9 mouse cellular contexts compared by ENCODE assay signal in the genomic region with DNA sequence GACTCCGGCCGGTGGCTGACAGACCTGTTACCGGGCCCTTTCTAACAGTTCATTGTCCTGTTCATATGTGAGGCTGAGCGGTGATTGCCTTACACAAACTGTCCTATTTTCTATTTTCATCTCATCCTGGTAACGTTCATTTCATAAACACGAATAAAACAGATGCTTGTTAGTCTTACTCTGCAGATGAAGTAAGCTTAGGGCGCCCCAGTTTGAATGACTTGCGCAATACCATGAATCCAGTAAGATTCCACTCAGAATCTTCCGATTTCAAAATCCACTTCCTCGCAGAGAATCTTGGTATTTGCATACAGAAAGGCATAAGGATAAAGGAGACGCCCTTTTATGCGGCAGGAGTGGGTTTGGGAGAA. TPM values are rescaled to one million over a fixed set of nuclear protein-coding genes. Genes with fewer than 3 reads are reported as not detected.
DNase-seq lines count a peak whose midpoint lies in the region; ATAC-seq and TF ChIP-seq lines count a peak whose summit lies in the region.
"Had no signal": no experiment of that assay in that cellular context is flagged by ENCODE, and none has a peak within 500 bp of the region (broad histone marks: within the 10 kb centered on the region; RNA-seq: fewer than 3 reads in every experiment).

No protein-coding gene starts in this region.

- peak overlapping the region; percentile 47 to 76 for H3K4me3 ChIP-seq in heart, embryonic 14.5 days (ENCODE audit: control insufficient read depth in 1 of 2, insufficient read depth in 1 of 2, low read depth in 1 of 2, low read length in 2 of 2)
- peak overlapping the region; percentile 53 for H3K4me3 ChIP-seq in bone marrow, adult 2 months (replicated peaks; ENCODE audit: control insufficient read depth, low read depth, low read length)
- peak overlapping the region; percentile 97 for H3K4me3 ChIP-seq in hindbrain, postnatal 0 days (ENCODE audit: low read length)
- H3K4me3 ChIP-seq in midbrain, embryonic 12.5 days, result peak overlapping the region; percentile 90

- peak overlapping the region; percentile 93 for H3K4me2 ChIP-seq in heart, embryonic 14.5 days (ENCODE audit: low read length)
- H3K4me2 ChIP-seq in hindbrain, postnatal 0 days (ENCODE audit: low read depth, low read length), result peak overlapping the region; percentile 95
- peak overlapping the region; percentile 89 for H3K4me2 ChIP-seq in midbrain, embryonic 12.5 days (replicated peaks)

- no peak overlapping the region for H3K27ac ChIP-seq in heart, embryonic 14.5 days (replicated peaks in 1 of 2; ENCODE audit: control insufficient read depth in 1 of 2, insufficient read depth in 1 of 2, low read depth in 2 of 2, low read length in 2 of 2)
- no peak overlapping the region for H3K27ac ChIP-seq in bone marrow, adult 2 months (ENCODE audit: control insufficient read depth, insufficient read depth, low read depth, low read length, poor library complexity)
- H3K27ac ChIP-seq in hindbrain, postnatal 0 days, result peak overlapping the region; percentile 78
- no peak overlapping the region for H3K27ac ChIP-seq in midbrain, embryonic 12.5 days (replicated peaks)

- no peaks in the 10 kb centered on the region for H3K36me3 ChIP-seq in heart, embryonic 14.5 days (ENCODE audit: control insufficient read depth, insufficient read depth, low read length)
- no peaks in the 10 kb centered on the region for H3K36me3 ChIP-seq in hindbrain, postnatal 0 days (ENCODE audit: insufficient read depth, low read length)
- H3K36me3 ChIP-seq in midbrain, embryonic 12.5 days, result no peaks in the 10 kb centered on the region

- no peak for DNase-seq in heart, adult 18-20 months
- no peak for DNase-seq in hindbrain, postnatal 0 days (ENCODE audit: low spot score)
- no peak for DNase-seq in layer of hippocampus, postnatal 14 days (ENCODE audit: low spot score in 2 of 2)
- no peak for DNase-seq in retina, postnatal 1 day

- H3K9ac ChIP-seq in heart, embryonic 14.5 days (ENCODE audit: low read length), result peak overlapping the region; percentile 38
- H3K9ac ChIP-seq in hindbrain, postnatal 0 days (replicated peaks; ENCODE audit: low read length), result peak overlapping the region; percentile 37; the same call in 1 of the 2 replicates
- peak overlapping the region; percentile 46 for H3K9ac ChIP-seq in midbrain, embryonic 12.5 days (replicated peaks)

- no peak for ATAC-seq in heart, embryonic 14.5 days (ENCODE audit: insufficient number of reproducible peaks, insufficient read depth, low FRiP score, low read depth)
- ATAC-seq in hindbrain, postnatal 0 days, result no peak; the same call in 1 of the 2 replicates
- no peak for ATAC-seq in midbrain, embryonic 12.5 days (ENCODE audit: low FRiP score, low read depth)
- ATAC-seq in cerebellum, adult (ENCODE audit: insufficient number of reproducible peaks, low FRiP score, low TSS enrichment), result no peak

- WGBS in heart, embryonic 14.5 days, result 8% methylated on average over 12 of the region's 12 CpGs
- 2% methylated on average over 12 of the region's 12 CpGs for WGBS in bone marrow, adult 2 months
- WGBS in hindbrain, postnatal 0 days, result 4% methylated on average over 12 of the region's 12 CpGs
- WGBS in midbrain, embryonic 12.5 days, result 8% methylated on average over 12 of the region's 12 CpGs

- H3K27me3 ChIP-seq in heart, embryonic 14.5 days (ENCODE audit: control insufficient read depth, insufficient read depth, low read length), result peaks cover 6% of the 10 kb centered on the region
- no peaks in the 10 kb centered on the region for H3K27me3 ChIP-seq in hindbrain, postnatal 0 days (ENCODE audit: insufficient read depth, low read length)
- H3K27me3 ChIP-seq in midbrain, embryonic 12.5 days, result peaks cover 8% of the 10 kb centered on the region; the same call in 1 of the 2 replicates

- no peak for TF ChIP-seq CTCF in bone marrow, adult 2 months (IDR thresholded peaks at IDR 0.05; ENCODE audit: control insufficient read depth, insufficient read depth, low read length)
- TF ChIP-seq CTCF in hindbrain, postnatal 0 days (IDR thresholded peaks at IDR 0.05; ENCODE audit: low read depth), result no peak

- peaks cover 30 to 44% of the 10 kb centered on the region in 2 experiments for H3K4me1 ChIP-seq in heart, embryonic 14.5 days (ENCODE audit: control insufficient read depth in 2 of 2, insufficient read depth in 2 of 2, low read length in 2 of 2)
- no peaks in the 10 kb centered on the region; the same call in 1 of the 2 replicates for H3K4me1 ChIP-seq in bone marrow, adult 2 months (ENCODE audit: control insufficient read depth, insufficient read depth, low read length)
- H3K4me1 ChIP-seq in hindbrain, postnatal 0 days (ENCODE audit: insufficient read depth, low read length), result peaks cover 25% of the 10 kb centered on the region
- peaks cover 46% of the 10 kb centered on the region for H3K4me1 ChIP-seq in midbrain, embryonic 12.5 days

- TF ChIP-seq POLR2A in bone marrow, adult 2 months (IDR thresholded peaks at IDR 0.05; ENCODE audit: borderline replicate concordance, control insufficient read depth, low read depth, low read length), result no peak

- peaks cover 3% of the 10 kb centered on the region; the same call in 1 of the 2 replicates for H3K9me3 ChIP-seq in heart, embryonic 14.5 days (ENCODE audit: control insufficient read depth, low read length)
- H3K9me3 ChIP-seq in hindbrain, postnatal 0 days (ENCODE audit: low read length), result no peaks in the 10 kb centered on the region
- no peaks in the 10 kb centered on the region for H3K9me3 ChIP-seq in midbrain, embryonic 12.5 days

RNA-seq across cellular contexts. Expression of a gene that starts 0.5 kb away (rescaled TPM):
- polyA plus RNA-seq in heart, embryonic 14.5 days (2014; fragmentation: Nextera tagmentation; extraction: Ambion mirVana), result 15.6 and 17.8 TPM in 2 replicates
- total RNA-seq in heart, adult 18-20 months (2021), result 10 to 100 TPM; 15.4 to 16.7 TPM
- polyA plus RNA-seq in bone marrow, adult 2 months (2011; ENCODE audit: insufficient read depth, insufficient read length, low replicate concordance, missing spikeins), result 4.8 and 8.0 TPM in 2 replicates
- 43.8 and 45.5 TPM in 2 replicates for total RNA-seq in hindbrain, postnatal 0 days (2014; rRNA removed)
- 50.6 and 52.0 TPM in 2 replicates for polyA plus RNA-seq in hindbrain, postnatal 0 days (2015; fragmentation: Nextera tagmentation; extraction: Ambion mirVana)
- 36.1 and 37.7 TPM in 2 replicates for polyA plus RNA-seq in midbrain, embryonic 12.5 days (2016; fragmentation: Nextera tagmentation; extraction: Ambion mirVana)
- 100 to 1,000 TPM in 1 of 2 experiments, 10 to 100 TPM in 1; 89.0 to 110 TPM for total RNA-seq in layer of hippocampus, postnatal 14 days (2021)

RNA-seq across cellular contexts. Expression of a gene that starts 26.0 kb away (rescaled TPM):
- 6.7 and 7.1 TPM in 2 replicates for polyA plus RNA-seq in heart, embryonic 14.5 days (2014; fragmentation: Nextera tagmentation; extraction: Ambion mirVana)
- total RNA-seq in heart, adult 18-20 months (2021), result 1 to 10 TPM; 5.4 to 6.0 TPM
- polyA plus RNA-seq in bone marrow, adult 2 months (2011; ENCODE audit: insufficient read depth, insufficient read length, low replicate concordance, missing spikeins), result 8.6 and 18.5 TPM in 2 replicates
- 11.0 and 12.7 TPM in 2 replicates for total RNA-seq in hindbrain, postnatal 0 days (2014; rRNA removed)
- 12.7 and 16.4 TPM in 2 replicates for polyA plus RNA-seq in hindbrain, postnatal 0 days (2015; fragmentation: Nextera tagmentation; extraction: Ambion mirVana)
- 9.3 TPM in 2 replicates for polyA plus RNA-seq in midbrain, embryonic 12.5 days (2016; fragmentation: Nextera tagmentation; extraction: Ambion mirVana)
- 10 to 100 TPM; 16.7 to 18.8 TPM for total RNA-seq in layer of hippocampus, postnatal 14 days (2021)

RNA-seq across cellular contexts. Expression of a gene that starts 33.3 kb away (rescaled TPM):
- polyA plus RNA-seq in heart, embryonic 14.5 days (2014; fragmentation: Nextera tagmentation; extraction: Ambion mirVana), result 1.9 and 2.9 TPM in 2 replicates
- 1 to 10 TPM; 3.2 to 3.7 TPM for total RNA-seq in heart, adult 18-20 months (2021)
- polyA plus RNA-seq in bone marrow, adult 2 months (2011; ENCODE audit: insufficient read depth, insufficient read length, low replicate concordance, missing spikeins), result 0.45 and 2.0 TPM in 2 replicates
- 361 and 373 TPM in 2 replicates for total RNA-seq in hindbrain, postnatal 0 days (2014; rRNA removed)
- 177 and 182 TPM in 2 replicates for polyA plus RNA-seq in hindbrain, postnatal 0 days (2015; fragmentation: Nextera tagmentation; extraction: Ambion mirVana)
- polyA plus RNA-seq in midbrain, embryonic 12.5 days (2016; fragmentation: Nextera tagmentation; extraction: Ambion mirVana), result 105 and 112 TPM in 2 replicates
- 100 to 1,000 TPM; 386 to 394 TPM for total RNA-seq in layer of hippocampus, postnatal 14 days (2021)
- total RNA-seq: neutrophil, adult 5-6 weeks had no signal

RNA-seq across cellular contexts. Expression of a gene that starts 52.0 kb away (rescaled TPM):
- 0.44 and 1.5 TPM in 2 replicates for polyA plus RNA-seq in heart, embryonic 14.5 days (2014; fragmentation: Nextera tagmentation; extraction: Ambion mirVana)
- 1 to 10 TPM in 1 of 2 experiments, under 1 TPM in 1; 0.25 to 1.1 TPM for total RNA-seq in heart, adult 18-20 months (2021)
- 2.9 and 6.7 TPM in 2 replicates for polyA plus RNA-seq in bone marrow, adult 2 months (2011; ENCODE audit: insufficient read depth, insufficient read length, low replicate concordance, missing spikeins)
- 1.6 and 1.8 TPM in 2 replicates for total RNA-seq in hindbrain, postnatal 0 days (2014; rRNA removed)
- 4.0 and 4.9 TPM in 2 replicates for polyA plus RNA-seq in hindbrain, postnatal 0 days (2015; fragmentation: Nextera tagmentation; extraction: Ambion mirVana)
- 7.4 TPM in 2 replicates for polyA plus RNA-seq in midbrain, embryonic 12.5 days (2016; fragmentation: Nextera tagmentation; extraction: Ambion mirVana)
- total RNA-seq in layer of hippocampus, postnatal 14 days (2021), result 1 to 10 TPM; 4.5 to 5.4 TPM

RNA-seq across cellular contexts. Expression of a gene that starts 59.7 kb away (rescaled TPM):
- polyA plus RNA-seq in heart, embryonic 14.5 days (2014; fragmentation: Nextera tagmentation; extraction: Ambion mirVana), result 0.73 and 1.2 TPM in 2 replicates
- total RNA-seq in heart, adult 18-20 months (2021), result under 1 TPM in 1 of 2 experiments, not detected in 1; 0.41 TPM
- not detected in 2 replicates for polyA plus RNA-seq in bone marrow, adult 2 months (2011; ENCODE audit: insufficient read depth, insufficient read length, low replicate concordance, missing spikeins)
- 0.11 and 0.16 TPM in 2 replicates for total RNA-seq in hindbrain, postnatal 0 days (2014; rRNA removed)
- 1.8 and 2.1 TPM in 2 replicates for polyA plus RNA-seq in hindbrain, postnatal 0 days (2015; fragmentation: Nextera tagmentation; extraction: Ambion mirVana)
- polyA plus RNA-seq in midbrain, embryonic 12.5 days (2016; fragmentation: Nextera tagmentation; extraction: Ambion mirVana), result 4.7 and 7.4 TPM in 2 replicates
- 1 to 10 TPM in 1 of 2 experiments, not detected in 1; 1.7 TPM for total RNA-seq in layer of hippocampus, postnatal 14 days (2021)
- total RNA-seq: neutrophil, adult 5-6 weeks had no signal

Comparison
In these comparisons a context has a peak if more than half of its experiments do, and no peak if none do; other contexts are left out.
1. RNA of a gene that starts 33.3 kb away (polyA plus RNA-seq): 177 to 182 TPM in hindbrain, postnatal 0 days and 105 to 112 TPM in midbrain, embryonic 12.5 days; 1.9 to 2.9 TPM in heart, embryonic 14.5 days and 0.45 to 2.0 TPM in bone marrow, adult 2 months; every median in the first group is over 10 times any median in the second.
2. Peak in every context shown above with its lines, with median percentiles within 50 percentile points of each other: H3K4me2 ChIP-seq, H3K4me3 ChIP-seq and H3K9ac ChIP-seq.